Mouse (Mus musculus) liver, embryonic 13.5 days (tissue): ENCODE data around the gene Enpp5. TPM values are rescaled to one million over a fixed set of nuclear protein-coding genes. Genes with fewer than 3 reads are reported as not detected.

Source experiments
- ATAC-seq: fragments of 200-750 bp; cut with Nextera tagmentation; 2 replicates; pipeline ENCODE4 v1.8.0; 2017; ENCODE audit warnings: low read depth, mild to moderate bottlenecking, moderate number of reproducible peaks, moderate library complexity
- DNase-seq: peaks from one replicate; pipeline ENCODE4 v3.0.0; 2022
- H3K27ac ChIP-seq: fragments of 300-500 bp; sonication (generic); 2 replicates; pipeline ENCODE4 v1.5.1; 2015; ENCODE audit warnings: moderate library complexity, mild to moderate bottlenecking, inconsistent platforms
- H3K27me3 ChIP-seq: fragments of 300-500 bp; sonication (generic); 2 replicates; pipeline ENCODE4 v1.6.1; 2015; ENCODE audit warnings: mild to moderate bottlenecking, inconsistent platforms
- H3K36me3 ChIP-seq: fragments of 300-500 bp; sonication (generic); 2 replicates; pipeline ENCODE4 v1.6.1; 2015; ENCODE audit warnings: mild to moderate bottlenecking, inconsistent platforms
- H3K4me1 ChIP-seq: fragments of 300-500 bp; sonication (generic); replicated peaks from 2 replicates; pipeline ENCODE4 v1.6.1; 2015; ENCODE audit warnings: inconsistent platforms
- H3K4me2 ChIP-seq: fragments of 300-500 bp; sonication (generic); 2 replicates; pipeline ENCODE4 v1.6.1; 2015; ENCODE audit warnings: inconsistent platforms, mild to moderate bottlenecking, moderate library complexity
- H3K4me3 ChIP-seq: fragments of 300-500 bp; sonication (generic); replicated peaks from 2 replicates; pipeline ENCODE4 v1.5.1; 2015; ENCODE audit warnings: mild to moderate bottlenecking, inconsistent platforms
- H3K9ac ChIP-seq: fragments of 300-500 bp; sonication (generic); 2 replicates; pipeline ENCODE4 v1.6.1; 2015; ENCODE audit warnings: mild to moderate bottlenecking, inconsistent platforms
- H3K9me3 ChIP-seq: fragments of 300-500 bp; sonication (generic); replicated peaks from 2 replicates; pipeline ENCODE4 v1.6.1; 2016; ENCODE audit warnings: inconsistent platforms
- WGBS: fragments of 180-500 bp; shearing (Covaris S2); methylation state at CpG from one replicate; pipeline ENCODE4 v1.1.7; 2015; ENCODE audit not compliant: insufficient replicate concordance; 5-methylcytosine and 5-hydroxymethylcytosine counted together
- polyA plus RNA-seq: library from polyadenylated mRNA; unstranded; fragments of >200 nt; fragmentation: Nextera tagmentation; extraction: Ambion mirVana; gene quantifications from 2 replicates; pipeline ENCODE4 v1.2.1, GENCODE M21; 2015

Gene Enpp5
- polyA plus RNA-seq, 1 experiment from 2014 or later = 5.5 TPM

DNA sequence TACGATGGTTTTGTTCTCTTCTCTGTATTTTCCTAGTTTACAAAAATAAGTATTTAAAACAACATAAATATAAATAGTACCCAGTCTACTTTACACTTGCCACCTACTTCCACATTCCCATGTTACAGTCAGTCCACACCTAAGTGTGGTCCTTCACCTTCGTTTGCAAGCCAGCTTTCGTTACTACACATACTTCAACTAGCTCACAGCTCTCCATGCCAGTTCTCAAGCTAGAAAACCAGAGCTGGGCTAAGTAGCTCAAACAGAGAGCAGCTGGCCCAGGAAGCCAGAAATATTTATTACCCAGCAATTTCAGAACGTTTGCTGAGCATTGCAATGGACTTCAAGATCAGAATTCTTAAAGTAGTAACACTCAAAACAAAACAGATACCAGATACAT is 21.9 kb downstream of the Enpp5 start:
- peaks cover 21% of the 10 kb centered on the region for H3K4me1 ChIP-seq
- no peak for ATAC-seq
- no peak overlapping the region for H3K4me3 ChIP-seq
- H3K9me3 ChIP-seq = no peaks in the 10 kb centered on the region
- peaks cover 9% of the 10 kb centered on the region for H3K36me3 ChIP-seq
- H3K4me2 ChIP-seq = no peak overlapping the region
- no peak for DNase-seq
- 60% methylated on average over 4 of the region's 4 CpGs for WGBS
- no peaks in the 10 kb centered on the region for H3K27me3 ChIP-seq
- no peak overlapping the region for H3K9ac ChIP-seq
- no peak overlapping the region for H3K27ac ChIP-seq

DNA sequence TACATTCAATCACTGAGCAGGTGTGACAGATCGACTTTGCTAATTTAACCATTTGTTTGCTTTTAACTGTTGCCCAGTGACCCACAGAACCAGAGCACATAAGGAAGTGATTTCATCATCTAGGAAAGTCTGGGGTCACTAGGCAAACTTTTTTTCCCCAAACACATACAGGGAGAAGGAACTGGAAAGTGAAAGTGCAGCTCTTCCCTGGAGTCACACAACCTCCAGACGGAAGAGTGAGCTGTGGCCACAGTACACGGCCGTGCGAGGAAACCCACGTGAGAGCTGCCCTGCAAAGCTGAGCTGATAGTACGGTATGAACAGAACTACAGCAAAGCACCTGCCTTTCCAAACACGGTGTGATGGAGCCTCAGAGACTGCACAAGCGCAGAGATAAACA is 22.3 kb downstream of the Enpp5 start:
- Histone ChIP-seq H3K4me3 (peak overlapping the region; percentile 16; the same call in 1 of the 2 replicates), H3K36me3 (peaks cover 9% of the 10 kb centered on the region), H3K27ac (no peak overlapping the region), H3K9me3 (no peaks in the 10 kb centered on the region), H3K9ac (no peak overlapping the region), H3K4me2 (peak overlapping the region; percentile 21; the same call in 1 of the 2 replicates), H3K4me1 (peaks cover 21% of the 10 kb centered on the region), H3K27me3 (no peaks in the 10 kb centered on the region)
- 56% methylated on average over 9 of the region's 9 CpGs for WGBS
- ATAC-seq = no peak
- DNase-seq = no peak

DNA sequence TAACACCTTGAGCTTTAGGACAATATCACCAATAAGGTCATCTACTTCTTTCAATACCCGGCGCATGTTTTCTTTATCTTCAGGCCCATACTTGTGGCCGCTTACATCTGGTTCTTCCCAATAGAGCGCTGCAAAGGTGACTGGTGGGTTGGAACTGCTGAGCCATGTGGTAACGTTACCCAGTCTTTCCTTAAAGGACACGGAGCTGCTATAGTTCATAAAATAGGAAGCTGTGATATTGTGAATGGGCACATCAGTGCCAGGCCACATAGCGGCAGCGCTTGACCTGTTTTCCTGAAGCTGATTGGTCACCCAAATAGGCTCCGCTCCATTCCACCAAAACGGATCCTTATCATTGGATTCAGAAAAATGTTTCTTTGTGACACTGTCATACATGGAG is 23.3 kb downstream of the Enpp5 start:
- 83% methylated on average over 10 of the region's 10 CpGs for WGBS
- Histone ChIP-seq H3K27ac (no peak overlapping the region), H3K9ac (no peak overlapping the region), H3K36me3 (peaks cover 9% of the 10 kb centered on the region), H3K9me3 (no peaks in the 10 kb centered on the region), H3K27me3 (no peaks in the 10 kb centered on the region), H3K4me3 (no peak overlapping the region), H3K4me1 (peaks cover 24% of the 10 kb centered on the region), H3K4me2 (no peak overlapping the region)
- no peak for ATAC-seq
- no peak for DNase-seq

DNA sequence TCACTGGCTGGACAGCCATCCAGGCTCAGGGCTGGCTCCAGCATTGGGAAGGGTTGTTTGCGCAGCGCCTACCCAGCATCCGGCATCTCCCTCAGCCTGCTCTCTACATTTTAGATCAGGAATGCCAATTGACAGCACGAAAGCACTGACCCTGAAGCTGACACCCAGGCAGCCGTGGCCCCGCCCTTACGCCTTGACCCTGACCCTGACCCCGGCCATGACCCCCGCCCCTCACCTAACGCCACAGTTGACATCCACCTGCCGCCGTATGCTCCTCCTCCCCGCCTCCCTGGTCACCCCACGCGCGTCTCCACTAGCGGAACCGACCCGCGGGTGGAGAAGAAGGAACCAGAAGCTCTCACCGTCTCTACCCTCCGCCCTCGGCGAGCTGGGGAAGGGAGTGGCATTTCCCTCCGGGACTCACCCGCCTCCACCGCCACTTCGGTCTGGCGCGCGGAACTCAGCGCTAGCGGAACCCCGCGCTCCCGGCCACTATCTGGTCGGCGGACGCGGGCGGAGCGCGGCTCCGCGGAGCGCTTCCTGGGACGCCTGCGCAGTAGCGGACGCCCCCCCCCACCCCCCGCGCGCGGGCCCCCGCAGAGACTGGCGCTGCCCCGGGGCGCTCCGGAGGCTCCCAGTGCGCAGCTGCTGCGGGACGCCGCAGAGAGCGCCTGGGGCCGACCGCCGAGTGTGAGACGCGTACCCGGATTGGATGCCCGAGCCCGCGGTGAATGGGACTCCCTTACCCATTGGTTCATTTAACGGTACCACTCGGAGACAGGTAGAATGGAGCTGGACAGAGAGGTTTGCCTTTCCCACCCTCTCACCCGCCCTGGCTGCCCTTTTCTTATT is 26.9 kb downstream of the Enpp5 start, which contains the start of gene Enpp4:
Gene Enpp4 (minus strand): TSS at position 523 of the 852 bp plus-strand sequence.
- under 1% methylated on average over 76 of the region's 76 CpGs for WGBS
- ATAC-seq = peak; percentile 96
- peak within 1 kb of the TSS; percentile 79 for H3K4me2 ChIP-seq
- no peaks in the 10 kb centered on the region for H3K27me3 ChIP-seq
- peak within 1 kb of the TSS; percentile 77 for H3K9ac ChIP-seq
- peak within 1 kb of the TSS; percentile 70 for H3K27ac ChIP-seq
- H3K36me3 ChIP-seq = no peaks in the 10 kb centered on the region
- H3K4me1 ChIP-seq = peaks cover 26% of the 10 kb centered on the region
- peak; percentile 73 for DNase-seq
- H3K4me3 ChIP-seq = peak within 1 kb of the TSS; percentile 75
- no peaks in the 10 kb centered on the region for H3K9me3 ChIP-seq

DNA sequence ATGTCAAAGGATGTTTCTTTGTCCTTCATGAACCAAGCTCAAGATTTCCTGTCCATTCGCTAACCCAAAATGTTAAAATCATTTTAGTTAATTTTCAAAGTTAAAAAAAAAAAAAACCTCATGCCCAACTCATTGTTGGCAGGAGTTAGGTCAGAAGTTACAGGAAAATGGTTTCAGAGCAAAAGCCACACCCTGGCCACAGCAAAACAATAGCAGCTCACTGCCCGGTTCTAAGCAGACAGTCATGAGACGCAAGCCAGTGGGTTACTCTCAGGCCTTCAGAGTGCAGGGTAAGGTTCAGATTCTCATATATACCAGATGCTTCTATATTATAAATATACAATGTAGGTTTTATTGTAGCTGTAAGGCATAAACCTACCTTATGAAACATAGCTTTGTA is 29.7 kb downstream of the Enpp5 start:
- Histone ChIP-seq H3K9ac (no peak overlapping the region), H3K9me3 (no peaks in the 10 kb centered on the region), H3K4me2 (no peak overlapping the region), H3K27me3 (no peaks in the 10 kb centered on the region), H3K36me3 (no peaks in the 10 kb centered on the region), H3K4me1 (peaks cover 18% of the 10 kb centered on the region), H3K27ac (no peak overlapping the region), H3K4me3 (no peak overlapping the region)
- ATAC-seq (no peak), DNase-seq (no peak)
- 64% methylated on average over 3 of the region's 3 CpGs for WGBS

DNA sequence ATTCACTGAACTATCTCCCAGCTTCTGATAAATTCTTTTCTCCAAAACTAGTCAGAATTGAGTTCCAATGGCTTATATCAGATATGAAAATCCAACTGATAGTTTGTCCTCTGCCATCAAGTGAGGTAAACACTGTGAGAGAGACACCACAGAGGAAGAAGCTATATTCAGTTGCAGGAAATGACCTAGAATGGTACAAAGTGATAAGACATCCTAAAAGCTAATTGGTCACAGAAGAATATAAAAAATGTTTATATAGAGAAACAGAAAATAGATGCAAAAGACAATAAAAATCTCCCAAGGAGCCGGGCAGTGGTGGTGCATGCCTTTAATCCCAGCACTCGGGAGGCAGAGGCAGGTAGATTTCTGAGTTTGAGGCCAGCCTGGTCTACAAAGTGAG is 38.0 kb downstream of the Enpp5 start:
- WGBS = 62% methylated on average over 2 of the region's 2 CpGs
- no peaks in the 10 kb centered on the region for H3K36me3 ChIP-seq
- H3K4me1 ChIP-seq = 0 out of 2 replicates have a peak, but pooled peaks cover 2% of the 10 kb centered on the region
- no peak overlapping the region for H3K4me2 ChIP-seq
- H3K4me3 ChIP-seq = no peak overlapping the region
- no peak overlapping the region for H3K27ac ChIP-seq
- H3K9ac ChIP-seq = no peak overlapping the region
- H3K27me3 ChIP-seq = no peaks in the 10 kb centered on the region
- ATAC-seq (no peak), DNase-seq (no peak)
- H3K9me3 ChIP-seq = no peaks in the 10 kb centered on the region

DNA sequence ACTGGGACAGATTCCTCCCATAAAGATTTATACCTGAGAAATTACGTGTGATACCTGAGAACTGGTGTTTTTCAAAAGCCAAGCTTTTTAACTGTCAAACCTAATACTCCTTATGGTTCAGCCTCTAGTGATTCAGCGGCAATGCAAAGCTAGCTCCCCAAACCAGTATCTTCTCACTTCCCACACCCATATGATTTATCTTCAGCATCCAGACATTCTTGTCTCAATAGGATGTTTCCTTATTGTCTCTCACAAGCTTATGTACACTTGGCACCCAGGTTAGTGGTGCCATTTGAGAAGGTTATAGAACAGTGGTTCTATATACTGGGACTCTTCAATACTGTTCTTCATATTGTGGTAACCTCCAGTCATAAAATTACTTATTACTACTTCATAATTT is 39.1 kb downstream of the Enpp5 start:
- DNase-seq (no peak), ATAC-seq (no peak)
- H3K9me3 ChIP-seq = no peaks in the 10 kb centered on the region
- 47% methylated on average over 2 of the region's 2 CpGs for WGBS
- H3K4me3 ChIP-seq = no peak overlapping the region
- H3K36me3 ChIP-seq = no peaks in the 10 kb centered on the region
- H3K4me1 ChIP-seq = 0 out of 2 replicates have a peak, but pooled peaks cover 2% of the 10 kb centered on the region
- H3K27ac ChIP-seq = no peak overlapping the region
- H3K27me3 ChIP-seq = no peaks in the 10 kb centered on the region
- H3K4me2 ChIP-seq = no peak overlapping the region
- H3K9ac ChIP-seq = no peak overlapping the region

DNA sequence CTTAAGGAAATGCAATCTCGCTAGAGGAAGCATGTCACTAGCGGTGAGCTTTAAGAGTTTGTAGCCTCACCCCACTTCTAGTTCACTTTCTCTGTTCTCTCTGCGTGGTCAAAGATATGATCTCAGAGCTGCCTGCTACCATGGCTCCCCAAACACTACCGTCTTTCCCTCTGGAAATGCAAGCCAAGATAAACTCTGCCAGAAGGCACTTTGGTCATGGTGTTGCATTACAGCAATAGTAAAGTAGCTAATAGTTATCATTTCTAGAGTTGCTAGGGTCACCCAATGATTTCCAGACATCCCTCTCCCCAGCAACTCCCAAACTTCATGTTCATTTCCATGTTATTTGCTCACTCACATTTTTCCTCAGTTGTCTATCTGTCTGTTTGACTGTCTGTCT is 39.6 kb downstream of the Enpp5 start:
- ATAC-seq = no peak
- Histone ChIP-seq H3K9ac (no peak overlapping the region), H3K9me3 (no peaks in the 10 kb centered on the region), H3K36me3 (no peaks in the 10 kb centered on the region), H3K4me2 (no peak overlapping the region), H3K4me3 (no peak overlapping the region), H3K4me1 (0 out of 2 replicates have a peak, but pooled peaks cover 2% of the 10 kb centered on the region), H3K27ac (no peak overlapping the region), H3K27me3 (no peaks in the 10 kb centered on the region)
- DNase-seq = no peak
- 45% methylated on average over 4 of the region's 4 CpGs for WGBS

DNA sequence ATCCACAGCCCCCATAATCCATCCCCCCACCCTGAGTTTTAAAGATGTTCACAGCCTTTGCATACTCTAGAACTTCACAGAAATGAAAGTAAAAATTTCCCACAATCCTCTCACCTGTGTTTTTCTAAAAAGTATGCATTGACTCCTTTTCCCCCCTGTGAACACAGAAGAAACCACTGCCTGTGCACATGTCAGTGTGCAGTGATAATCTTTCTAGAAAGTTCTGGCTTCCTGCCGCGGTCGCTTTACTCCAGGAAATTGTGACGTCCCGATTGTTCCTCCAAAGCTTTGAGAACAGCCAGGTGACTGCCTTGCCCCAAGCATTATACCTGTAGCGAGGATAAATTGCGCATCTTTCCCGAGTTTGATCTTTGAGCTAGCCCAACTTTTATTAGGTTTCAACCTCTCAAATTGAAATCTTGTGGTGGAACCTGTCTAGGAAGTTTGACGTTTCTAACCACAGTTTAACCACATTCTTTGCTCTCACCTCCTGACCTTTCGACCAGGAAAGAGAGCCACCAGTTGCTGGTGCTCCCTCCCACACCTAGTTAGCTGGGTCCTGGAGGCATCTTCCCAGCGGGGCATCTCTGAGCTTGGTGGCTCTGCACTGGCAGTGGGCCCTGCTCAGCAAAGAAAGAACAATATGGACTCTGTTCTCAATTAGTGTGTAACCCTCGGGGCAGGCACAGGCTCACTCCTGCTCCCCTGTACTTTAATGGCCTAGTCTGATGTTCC is 42.9 kb downstream of the Enpp5 start:
- DNase-seq (no peak), ATAC-seq (no peak)
- Histone ChIP-seq H3K27me3 (no peaks in the 10 kb centered on the region), H3K4me3 (no peak overlapping the region), H3K4me1 (0 out of 2 replicates have a peak, but pooled peaks cover 2% of the 10 kb centered on the region), H3K9ac (no peak overlapping the region), H3K9me3 (no peaks in the 10 kb centered on the region), H3K4me2 (no peak overlapping the region), H3K27ac (no peak overlapping the region), H3K36me3 (no peaks in the 10 kb centered on the region)
- WGBS = 45% methylated on average over 12 of the region's 12 CpGs

DNA sequence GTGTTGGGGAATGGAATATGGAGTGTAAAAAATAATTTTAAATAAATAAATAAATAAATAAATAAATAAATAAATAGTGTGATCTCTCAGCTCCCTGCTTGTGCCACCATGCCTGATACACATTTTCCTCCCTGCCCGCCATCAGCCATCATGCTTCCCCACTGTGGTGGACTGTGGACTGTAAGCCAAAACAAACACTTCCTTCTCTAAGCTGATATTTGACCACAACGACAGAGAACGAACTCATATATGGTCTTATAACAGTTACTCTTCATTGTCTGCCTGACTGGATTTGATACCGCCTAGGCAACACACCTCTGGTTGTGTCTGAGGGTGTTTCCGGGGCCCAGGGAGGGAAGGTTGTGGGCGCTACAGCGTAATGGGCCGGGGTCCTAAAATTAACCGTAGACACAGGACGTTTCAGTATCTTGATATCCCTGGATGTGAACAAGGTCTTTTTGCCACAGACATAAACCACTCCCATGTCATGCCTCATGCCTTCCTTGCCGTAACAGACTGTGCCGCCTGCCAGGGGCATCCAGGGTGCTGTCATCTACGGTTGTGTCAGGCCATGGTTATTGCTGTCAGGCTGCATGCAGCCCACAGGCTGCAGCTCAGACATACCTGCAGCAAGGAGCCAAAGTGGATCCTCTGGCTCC is 50.6 kb downstream of the Enpp5 start:
- H3K27me3 ChIP-seq = peaks cover 2% of the 10 kb centered on the region; the same call in 1 of the 2 replicates
- H3K27ac ChIP-seq = no peak overlapping the region
- H3K4me1 ChIP-seq = peaks cover 2% of the 10 kb centered on the region; the same call in 1 of the 2 replicates
- 58% methylated on average over 13 of the region's 13 CpGs for WGBS
- ATAC-seq (no peak), DNase-seq (no peak)
- no peak overlapping the region for H3K4me2 ChIP-seq
- no peak overlapping the region for H3K4me3 ChIP-seq
- H3K9ac ChIP-seq = no peak overlapping the region
- H3K36me3 ChIP-seq = no peaks in the 10 kb centered on the region
- peaks cover 4% of the 10 kb centered on the region for H3K9me3 ChIP-seq

DNA sequence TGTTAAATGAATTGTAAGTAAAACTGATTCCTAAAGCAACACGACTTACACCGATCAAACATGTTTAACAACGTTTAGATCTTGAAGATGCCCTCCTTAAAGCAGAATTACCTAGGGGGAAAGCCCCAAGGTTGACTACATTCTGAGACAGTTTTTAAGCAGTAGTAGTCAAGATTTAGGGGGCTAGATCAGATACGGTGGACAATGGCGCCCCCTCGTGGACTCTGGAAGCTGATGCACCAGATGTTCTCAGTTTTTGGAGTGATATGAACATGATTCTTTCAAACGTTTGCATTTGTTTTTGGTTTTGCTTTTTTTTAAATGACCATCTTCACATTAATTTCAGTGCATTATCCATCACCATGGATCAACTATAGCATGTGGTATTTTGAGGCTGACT is 51.8 kb downstream of the Enpp5 start:
- H3K4me3 ChIP-seq = no peak overlapping the region
- H3K9me3 ChIP-seq = peaks cover 4% of the 10 kb centered on the region
- no peak overlapping the region for H3K4me2 ChIP-seq
- ATAC-seq (no peak), DNase-seq (peak; percentile 29)
- no peak overlapping the region for H3K27ac ChIP-seq
- no peaks in the 10 kb centered on the region for H3K36me3 ChIP-seq
- H3K9ac ChIP-seq = no peak overlapping the region
- peaks cover 10% of the 10 kb centered on the region; the same call in 1 of the 2 replicates for H3K27me3 ChIP-seq
- peaks cover 4% of the 10 kb centered on the region; the same call in 1 of the 2 replicates for H3K4me1 ChIP-seq
- 11% methylated on average over 7 of the region's 7 CpGs for WGBS
